Mouse (Mus musculus) lung, embryonic 16.5 days (tissue): ENCODE data around the gene Ccdc12. TPM values are rescaled to one million over a fixed set of nuclear protein-coding genes. Genes with fewer than 3 reads are reported as not detected.
A peak's percentile ranks its signal among the peaks of the same experiment; 100 is the strongest.

ENCODE experiments used
- ATAC-seq: fragments of 200-750 bp; cut with Nextera tagmentation; 2 replicates; pipeline ENCODE4 v1.8.0; 2017; ENCODE audit warnings: low read depth, mild to moderate bottlenecking, moderate library complexity
- H3K27ac ChIP-seq: fragments of 300-500 bp; sonication (generic); 2 replicates; pipeline ENCODE4 v1.5.1; 2014; ENCODE audit warnings: mild to moderate bottlenecking, control low read depth, low read length
- H3K27me3 ChIP-seq: fragments of 300-500 bp; sonication (generic); 2 replicates; pipeline ENCODE4 v1.6.1; 2014; ENCODE audit warnings: low read depth, low read length, mixed read lengths; ENCODE audit not compliant: control insufficient read depth, insufficient read depth
- H3K36me3 ChIP-seq: fragments of 300-500 bp; sonication (generic); 2 replicates; pipeline ENCODE4 v1.6.1; 2014; ENCODE audit warnings: low read length; ENCODE audit not compliant: control insufficient read depth, insufficient read depth
- H3K4me1 ChIP-seq: fragments of 300-500 bp; sonication (generic); replicated peaks from 2 replicates; pipeline ENCODE4 v1.6.1; 2014; ENCODE audit warnings: low read length, mixed read lengths; ENCODE audit not compliant: control insufficient read depth, insufficient read depth
- H3K4me2 ChIP-seq: fragments of 300-500 bp; sonication (generic); 2 replicates; pipeline ENCODE4 v1.6.1; 2014; ENCODE audit warnings: low read depth, low read length, control low read depth
- H3K4me3 ChIP-seq: fragments of 300-500 bp; sonication (generic); 2 replicates; pipeline ENCODE4 v1.5.1; 2014; ENCODE audit warnings: mild to moderate bottlenecking, low read length, control low read depth
- H3K9ac ChIP-seq: fragments of 300-500 bp; sonication (generic); 2 replicates; pipeline ENCODE4 v1.6.1; 2014; ENCODE audit warnings: low read length, control low read depth
- H3K9me3 ChIP-seq: fragments of 300-500 bp; sonication (generic); 2 replicates; pipeline ENCODE4 v1.6.1; 2016; ENCODE audit warnings: low read length; ENCODE audit not compliant: control insufficient read depth
- WGBS: fragments of 180-500 bp; shearing (Covaris S2); extraction: QIAGEN DNeasy Blood & Tissue Kit; methylation state at CpG from one replicate; pipeline ENCODE4 v1.1.7; 2014; 5-methylcytosine and 5-hydroxymethylcytosine counted together
- polyA plus RNA-seq: library from polyadenylated mRNA; unstranded; fragments of >200 nt; fragmentation: Nextera tagmentation; extraction: Ambion mirVana; gene quantifications from 2 replicates; pipeline ENCODE4 v1.2.1, GENCODE M21; 2015

The Ccdc12 gene
- polyA plus RNA-seq, 1 experiment from 2014 or later, result 160 TPM

GRCm38 (mm10) chr9:110687061-110687460, 30.8 kb downstream of the Ccdc12 start:
- WGBS, result 63% methylated on average over 5 of the region's 5 CpGs
- Histone ChIP-seq H3K27me3 (no peaks in the 10 kb centered on the region), H3K27ac (no peak overlapping the region), H3K36me3 (no peaks in the 10 kb centered on the region), H3K4me3 (no peak overlapping the region), H3K9me3 (no peaks in the 10 kb centered on the region), H3K9ac (no peak overlapping the region), H3K4me1 (peaks cover 42% of the 10 kb centered on the region), H3K4me2 (no peak overlapping the region)
- no peak for ATAC-seq

GRCm38 (mm10) chr9:110687846-110688245, 31.5 kb downstream of the Ccdc12 start:
- WGBS, result 80% methylated on average over 2 of the region's 2 CpGs
- no peaks in the 10 kb centered on the region; the same call in 1 of the 2 replicates for H3K36me3 ChIP-seq
- H3K27ac ChIP-seq, result peak overlapping the region; percentile 31; the same call in 1 of the 2 replicates
- H3K9ac ChIP-seq, result no peak overlapping the region
- peaks cover 35% of the 10 kb centered on the region for H3K4me1 ChIP-seq
- H3K4me3 ChIP-seq, result no peak overlapping the region
- H3K4me2 ChIP-seq, result no peak overlapping the region
- H3K9me3 ChIP-seq, result no peaks in the 10 kb centered on the region
- no peak for ATAC-seq
- no peaks in the 10 kb centered on the region for H3K27me3 ChIP-seq

- peaks cover 25% of the 10 kb centered on the region for H3K4me1 ChIP-seq
- peak overlapping the region; percentile 40; the same call in 1 of the 2 replicates for H3K4me2 ChIP-seq
- H3K9me3 ChIP-seq, result no peaks in the 10 kb centered on the region
- H3K36me3 ChIP-seq, result peaks cover 3% of the 10 kb centered on the region
- WGBS, result 66% methylated on average over 8 of the region's 8 CpGs
- H3K9ac ChIP-seq, result peak overlapping the region; percentile 39; the same call in 1 of the 2 replicates
- H3K27ac ChIP-seq, result peak overlapping the region; percentile 96
- H3K27me3 ChIP-seq, result no peaks in the 10 kb centered on the region
- peak; percentile 72 for ATAC-seq
- H3K4me3 ChIP-seq, result no peak overlapping the region; the same call in 1 of the 2 replicates
Measured at GRCm38 (mm10) chr9:110689261-110689779, 33.0 kb downstream of the Ccdc12 start.

GRCm38 (mm10) chr9:110695165-110695755, 39.0 kb downstream of the Ccdc12 start:
- Histone ChIP-seq H3K36me3 (peaks cover 9% of the 10 kb centered on the region), H3K9me3 (no peaks in the 10 kb centered on the region), H3K4me3 (no peak overlapping the region), H3K4me2 (no peak overlapping the region), H3K9ac (no peak overlapping the region), H3K27me3 (no peaks in the 10 kb centered on the region), H3K4me1 (no peaks in the 10 kb centered on the region; the same call in 1 of the 2 replicates), H3K27ac (no peak overlapping the region)
- ATAC-seq, result no peak
- 75% methylated on average over 4 of the region's 4 CpGs for WGBS

GRCm38 (mm10) chr9:110696427-110696826, 40.1 kb downstream of the Ccdc12 start:
- H3K36me3 ChIP-seq, result peaks cover 9% of the 10 kb centered on the region
- 86% methylated on average over 5 of the region's 5 CpGs for WGBS
- H3K27ac ChIP-seq, result no peak overlapping the region

GRCm38 (mm10) chr9:110697465-110697864, 41.2 kb downstream of the Ccdc12 start:
- Histone ChIP-seq H3K9me3 (no peaks in the 10 kb centered on the region), H3K4me1 (no peaks in the 10 kb centered on the region), H3K4me2 (no peak overlapping the region), H3K9ac (no peak overlapping the region), H3K36me3 (peaks cover 9% of the 10 kb centered on the region), H3K4me3 (no peak overlapping the region), H3K27ac (no peak overlapping the region; the same call in 1 of the 2 replicates), H3K27me3 (no peaks in the 10 kb centered on the region)
- WGBS, result 83% methylated on average over 3 of the region's 3 CpGs
- no peak for ATAC-seq

More at GRCm38 (mm10) chr9:110696427-110696826, 40.1 kb downstream of the Ccdc12 start:
- Histone ChIP-seq H3K27me3 (no peaks in the 10 kb centered on the region), H3K4me1 (no peaks in the 10 kb centered on the region), H3K4me3 (no peak overlapping the region), H3K9ac (no peak overlapping the region), H3K9me3 (no peaks in the 10 kb centered on the region), H3K4me2 (no peak overlapping the region)
- peak; percentile 32; the same call in 1 of the 2 replicates for ATAC-seq

- Histone ChIP-seq H3K4me2 (no peak overlapping the region), H3K36me3 (peaks cover 4% of the 10 kb centered on the region), H3K4me1 (no peaks in the 10 kb centered on the region), H3K27ac (no peak overlapping the region), H3K9ac (no peak overlapping the region), H3K4me3 (no peak overlapping the region), H3K9me3 (no peaks in the 10 kb centered on the region), H3K27me3 (no peaks in the 10 kb centered on the region)
- no peak for ATAC-seq
- WGBS, result 87% methylated on average over 3 of the region's 3 CpGs
Measured at GRCm38 (mm10) chr9:110699574-110699973, 43.3 kb downstream of the Ccdc12 start.

- ATAC-seq, result no peak
- Histone ChIP-seq H3K4me2 (no peak overlapping the region), H3K27me3 (no peaks in the 10 kb centered on the region), H3K4me1 (no peaks in the 10 kb centered on the region), H3K27ac (no peak overlapping the region), H3K9ac (no peak overlapping the region), H3K9me3 (no peaks in the 10 kb centered on the region), H3K36me3 (no peaks in the 10 kb centered on the region), H3K4me3 (no peak overlapping the region)
- 79% methylated on average over 11 of the region's 12 CpGs for WGBS
Measured at GRCm38 (mm10) chr9:110701114-110702032, 45.1 kb downstream of the Ccdc12 start.

GRCm38 (mm10) chr9:110702848-110703247, 46.5 kb downstream of the Ccdc12 start:
- H3K36me3 ChIP-seq, result no peaks in the 10 kb centered on the region

More at GRCm38 (mm10) chr9:110702848-110703247, 46.5 kb downstream of the Ccdc12 start:
- Histone ChIP-seq H3K27ac (no peak overlapping the region), H3K4me2 (no peak overlapping the region), H3K27me3 (no peaks in the 10 kb centered on the region), H3K4me1 (no peaks in the 10 kb centered on the region), H3K9me3 (no peaks in the 10 kb centered on the region), H3K9ac (no peak overlapping the region), H3K4me3 (no peak overlapping the region)
- WGBS, result 86% methylated on average over 1 of the region's 1 CpGs
- no peak for ATAC-seq
